Mouse (Mus musculus): ENCODE measurements around the gene Kpna4.

The Kpna4 gene

DNA sequence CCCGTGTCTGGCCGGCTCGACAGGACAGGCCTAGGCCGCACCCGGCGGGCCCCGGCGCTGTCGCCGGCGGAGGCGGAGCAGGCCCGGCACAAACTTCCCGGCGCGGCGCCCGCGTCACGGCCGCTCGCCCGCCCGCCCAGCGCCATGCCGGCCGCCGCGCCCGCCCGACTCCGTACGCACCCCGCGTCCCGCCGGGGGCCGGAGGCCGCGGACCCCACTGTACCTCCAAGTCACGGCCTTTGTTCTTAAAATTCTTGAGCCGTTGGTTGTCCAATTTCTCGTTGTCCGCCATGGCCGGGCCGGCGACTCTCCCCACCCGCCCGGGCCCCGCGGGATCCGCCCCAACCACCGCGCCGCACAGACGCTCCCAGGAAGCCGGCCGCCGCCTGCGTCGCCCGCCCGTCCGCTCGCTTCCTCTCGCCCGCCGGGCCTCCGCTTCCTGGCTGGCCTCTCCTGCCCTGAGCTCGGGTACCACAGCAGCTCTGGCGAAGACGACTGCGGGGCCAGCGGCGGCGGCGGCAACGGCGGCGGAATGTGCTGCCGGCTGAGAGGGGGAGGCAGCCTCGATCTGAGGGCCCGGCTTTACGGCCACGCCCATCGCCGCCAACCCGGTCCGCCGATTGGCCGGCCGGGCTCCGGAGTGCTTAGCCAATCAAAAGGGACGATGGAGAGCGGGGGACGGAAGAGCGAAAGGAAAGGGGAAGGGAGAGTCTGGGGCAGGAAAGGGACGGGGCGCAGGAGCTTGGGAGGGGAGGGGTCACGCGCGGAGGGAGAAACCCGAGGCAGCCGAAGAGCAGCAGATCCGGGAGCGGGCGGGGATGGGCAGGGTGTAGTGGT, at the start of gene Kpna4:
TSS of gene Kpna4 (minus strand) at position 605 of the 837 bp plus-strand sequence.
- in situ Hi-C loops (cut with MboI; ENCODE audit: unreplicated experiment in 2 of 2) = loop anchor here in 1 of 2 experiments (10.0 kb wide), 1 partner anchor 122 kb away; the partner anchor contains the start of genes Ift80 and Smc4

DNA sequence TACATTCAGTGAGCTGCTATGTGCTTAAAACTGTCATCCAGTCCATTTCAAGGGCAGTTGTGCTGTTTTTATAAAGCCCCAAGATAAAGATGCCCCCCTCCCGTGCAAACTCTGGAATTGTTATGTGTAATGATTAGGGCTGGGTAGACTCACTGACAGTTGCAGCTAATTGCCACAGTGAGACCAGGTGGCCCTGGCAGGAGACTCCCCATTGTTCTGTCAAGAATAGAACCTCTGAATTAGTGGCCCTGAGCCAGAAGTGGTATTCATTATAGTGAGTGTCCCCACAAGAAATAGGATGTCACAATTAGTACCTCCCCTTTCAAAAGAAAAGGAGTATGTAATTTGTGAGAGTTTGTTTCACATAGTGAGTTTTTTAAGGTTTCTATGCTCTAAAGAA, 48.3 kb upstream of the Kpna4 start:
- in situ Hi-C loops (cut with MboI; ENCODE audit: unreplicated experiment in 2 of 2) = no loop called here

DNA sequence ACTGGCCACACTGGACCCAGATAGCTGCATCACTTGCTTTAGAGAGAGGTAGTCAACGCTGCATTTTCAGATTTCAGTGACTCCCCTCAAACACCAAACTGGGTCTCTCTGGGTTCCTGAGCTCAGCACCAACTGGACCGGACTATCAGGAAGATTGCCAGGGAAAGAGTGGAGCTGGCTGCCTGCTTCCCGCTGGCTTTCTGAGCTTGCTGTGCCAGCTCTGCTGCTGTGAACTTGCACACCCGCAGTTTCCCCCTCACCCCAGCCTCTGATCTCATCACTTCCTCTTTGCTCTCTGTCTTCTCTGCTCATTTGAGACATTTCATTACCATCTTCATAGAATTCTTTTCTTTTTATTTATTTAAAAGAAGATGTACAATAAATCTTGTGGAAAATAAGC, 44.2 kb upstream of the Kpna4 start:
- in situ Hi-C loops (cut with MboI; ENCODE audit: unreplicated experiment in 2 of 2) = no loop called here

DNA sequence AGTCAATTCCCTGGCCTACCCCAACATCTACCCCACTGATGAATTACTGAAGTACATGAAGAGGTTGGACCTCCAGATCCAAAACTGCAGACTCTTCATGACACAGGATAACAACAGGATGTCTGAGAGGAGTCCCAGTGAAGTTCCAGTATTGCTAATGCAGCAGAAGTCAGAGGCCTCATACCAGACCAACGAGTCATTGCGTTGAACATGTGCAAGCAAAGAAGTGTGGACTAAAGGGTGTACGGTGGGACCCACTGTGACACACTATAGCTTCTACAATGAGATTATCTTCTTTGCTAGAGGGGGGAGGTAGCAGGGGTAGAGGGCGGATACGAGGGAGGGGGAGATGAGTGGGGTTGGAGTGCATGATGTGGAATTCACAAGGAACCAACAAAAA, 42.9 kb upstream of the Kpna4 start:
- in situ Hi-C loops (cut with MboI; ENCODE audit: unreplicated experiment in 2 of 2) = no loop called here

DNA sequence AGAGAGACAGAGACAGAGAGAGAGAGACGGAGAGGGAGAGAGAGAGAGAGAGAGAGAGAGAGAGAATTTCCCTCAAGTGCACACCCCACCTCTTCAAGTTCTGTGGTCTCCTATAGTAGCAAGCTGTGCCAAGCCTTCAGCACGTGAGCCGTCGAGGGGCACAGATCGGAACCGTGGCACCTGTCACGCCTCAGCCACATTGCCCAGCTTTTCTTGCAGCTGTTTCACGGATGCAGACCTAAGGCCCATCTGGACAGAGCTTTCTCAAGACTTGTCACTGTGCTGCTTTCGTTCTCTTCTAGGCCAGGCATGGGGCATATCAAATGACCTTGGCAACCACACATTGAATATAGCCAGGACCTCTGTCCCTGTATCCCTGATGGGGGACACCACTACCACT, 41.8 kb upstream of the Kpna4 start:
- in situ Hi-C loops (cut with MboI; ENCODE audit: unreplicated experiment in 2 of 2) = no loop called here

DNA sequence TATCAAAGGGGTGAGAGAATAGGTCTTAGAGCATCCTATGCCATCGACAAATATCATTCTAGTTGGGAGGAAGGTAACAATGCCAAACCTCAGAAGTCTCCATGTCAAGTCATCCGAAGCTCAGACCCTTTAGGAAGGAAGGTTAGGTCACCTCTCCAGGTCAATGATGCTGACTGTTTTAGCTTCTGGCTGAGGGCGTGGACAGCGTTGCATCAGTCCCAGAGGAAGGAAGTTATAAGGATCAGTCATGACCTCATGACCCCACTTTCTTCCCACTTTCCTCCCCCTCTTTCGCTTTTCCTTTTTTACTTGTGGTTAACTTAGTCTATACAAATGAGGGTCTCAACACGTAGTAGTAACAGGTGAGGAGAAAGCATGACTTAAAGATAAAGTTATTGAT, 36.1 kb upstream of the Kpna4 start:
- in situ Hi-C loops (cut with MboI; ENCODE audit: unreplicated experiment in 2 of 2) = no loop called here

DNA sequence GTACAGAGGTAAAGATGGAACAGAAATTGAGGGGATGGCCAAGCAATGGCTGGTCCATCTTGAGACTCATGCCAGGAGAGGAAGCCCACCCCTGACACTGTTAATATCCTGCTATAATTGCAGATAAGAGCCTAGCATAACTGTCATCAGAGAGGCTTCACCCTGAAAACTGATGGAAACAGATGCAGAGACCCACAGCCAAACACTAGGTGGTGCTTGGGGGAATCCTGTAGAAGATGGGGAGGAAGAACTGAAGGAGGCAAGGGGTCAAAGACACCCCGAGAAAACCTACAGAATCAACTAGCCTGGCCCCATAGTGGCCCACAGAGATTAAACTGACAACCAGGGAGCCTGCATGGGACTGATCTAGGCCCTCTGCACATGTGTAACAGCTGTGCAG, 33.5 kb upstream of the Kpna4 start:
- in situ Hi-C loops (cut with MboI; ENCODE audit: unreplicated experiment in 2 of 2) = no loop called here

DNA sequence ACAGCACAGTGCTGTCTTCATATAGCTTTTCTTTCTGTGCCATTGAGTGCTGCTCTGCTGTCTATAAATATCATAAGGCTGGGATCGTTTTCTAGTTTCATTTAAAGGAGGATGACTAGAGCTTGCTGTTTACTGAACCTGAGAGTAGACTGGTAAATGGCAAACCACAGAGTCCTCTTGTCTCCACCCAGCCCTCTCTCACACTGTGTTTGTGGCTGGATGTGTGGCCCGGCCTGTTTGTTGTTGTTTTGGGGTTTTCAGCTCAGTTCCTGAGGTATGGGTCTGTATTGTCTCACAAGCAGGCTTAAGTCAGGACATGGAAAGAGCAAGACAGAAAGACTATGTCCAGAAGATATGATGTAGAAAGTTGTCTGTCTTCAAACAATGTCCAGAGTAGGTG, 32.6 kb upstream of the Kpna4 start:
- in situ Hi-C loops (cut with MboI; ENCODE audit: unreplicated experiment in 2 of 2) = no loop called here

DNA sequence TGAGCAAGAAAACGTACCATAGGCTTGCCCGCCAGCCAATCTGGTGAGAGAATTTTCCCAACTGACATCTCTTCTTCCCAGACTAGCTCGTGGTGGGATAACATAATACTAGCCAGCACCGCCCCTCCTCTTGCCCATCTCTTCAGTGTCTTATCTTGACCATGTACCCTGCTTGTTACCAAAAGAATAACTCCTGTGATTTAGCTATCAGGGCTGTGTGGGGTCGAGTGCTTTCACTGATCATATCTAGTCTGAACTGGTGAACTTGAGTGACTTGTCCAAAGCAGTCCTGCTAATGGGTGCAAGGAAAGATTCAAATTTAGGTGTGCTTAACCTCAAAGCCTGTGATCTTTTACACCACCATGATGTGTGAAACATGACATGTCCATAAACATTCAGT, 31.0 kb upstream of the Kpna4 start:
- in situ Hi-C loops (cut with MboI; ENCODE audit: unreplicated experiment in 2 of 2) = no loop called here

DNA sequence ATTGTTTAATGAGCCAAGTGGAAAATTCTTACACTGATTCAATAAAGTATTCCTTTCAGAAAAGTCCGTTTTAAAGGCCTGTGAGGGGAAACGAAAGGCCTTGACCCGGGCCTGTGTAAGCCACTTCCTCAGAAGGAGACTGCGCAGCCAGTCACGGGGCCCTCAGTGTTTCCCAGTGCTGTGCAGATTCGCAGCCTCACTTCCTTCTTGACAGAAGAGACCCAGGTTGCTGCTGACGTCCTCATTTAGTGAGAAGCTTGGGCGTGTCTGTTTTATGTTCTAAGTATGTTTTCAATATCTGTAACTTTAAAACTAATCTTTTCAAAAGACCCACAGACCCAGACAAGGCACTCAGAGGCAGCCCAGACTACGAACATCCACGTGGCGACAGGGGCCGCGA, 29.6 kb upstream of the Kpna4 start:
- in situ Hi-C loops (cut with MboI; ENCODE audit: unreplicated experiment in 2 of 2) = no loop called here

DNA sequence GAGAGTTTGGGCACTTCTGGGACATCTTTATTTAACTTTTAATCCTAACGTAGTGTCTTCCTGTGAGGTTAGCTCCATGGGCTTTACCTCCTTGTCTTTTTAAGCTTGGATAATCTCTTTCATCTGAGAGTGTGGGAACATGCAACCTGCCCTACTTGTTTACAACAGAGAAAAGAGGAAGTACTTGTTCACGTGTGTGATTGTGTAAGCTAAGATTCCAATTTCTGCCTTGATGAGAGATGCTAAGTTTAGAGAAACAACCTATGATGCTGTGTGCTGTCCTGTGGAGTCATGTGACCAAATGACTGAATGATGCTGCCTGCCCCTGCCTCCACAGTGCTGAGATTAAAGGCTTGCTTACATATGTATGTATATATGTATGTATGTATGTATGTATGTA, 27.8 kb upstream of the Kpna4 start:
- in situ Hi-C loops (cut with MboI; ENCODE audit: unreplicated experiment in 2 of 2) = no loop called here

DNA sequence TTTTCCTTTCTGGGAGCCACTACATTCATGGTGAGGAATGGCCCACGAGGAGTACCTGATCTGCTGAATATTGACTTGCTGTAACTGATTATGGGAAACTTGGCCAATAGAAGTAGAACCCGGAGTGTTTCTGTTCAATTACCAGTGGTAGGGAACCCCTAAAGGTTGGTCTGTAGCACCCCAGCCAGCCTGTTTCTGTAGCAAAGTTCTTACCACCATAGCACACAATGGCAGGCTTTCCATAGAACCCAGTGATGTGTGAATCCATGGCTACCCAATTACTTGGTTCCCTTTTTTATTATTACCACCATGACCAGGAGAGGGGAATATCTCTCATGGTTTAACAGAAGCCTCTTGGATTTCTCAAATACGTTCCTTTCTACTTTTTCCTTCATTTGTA, 24.0 kb upstream of the Kpna4 start:
- in situ Hi-C loops (cut with MboI; ENCODE audit: unreplicated experiment in 2 of 2) = no loop called here

DNA sequence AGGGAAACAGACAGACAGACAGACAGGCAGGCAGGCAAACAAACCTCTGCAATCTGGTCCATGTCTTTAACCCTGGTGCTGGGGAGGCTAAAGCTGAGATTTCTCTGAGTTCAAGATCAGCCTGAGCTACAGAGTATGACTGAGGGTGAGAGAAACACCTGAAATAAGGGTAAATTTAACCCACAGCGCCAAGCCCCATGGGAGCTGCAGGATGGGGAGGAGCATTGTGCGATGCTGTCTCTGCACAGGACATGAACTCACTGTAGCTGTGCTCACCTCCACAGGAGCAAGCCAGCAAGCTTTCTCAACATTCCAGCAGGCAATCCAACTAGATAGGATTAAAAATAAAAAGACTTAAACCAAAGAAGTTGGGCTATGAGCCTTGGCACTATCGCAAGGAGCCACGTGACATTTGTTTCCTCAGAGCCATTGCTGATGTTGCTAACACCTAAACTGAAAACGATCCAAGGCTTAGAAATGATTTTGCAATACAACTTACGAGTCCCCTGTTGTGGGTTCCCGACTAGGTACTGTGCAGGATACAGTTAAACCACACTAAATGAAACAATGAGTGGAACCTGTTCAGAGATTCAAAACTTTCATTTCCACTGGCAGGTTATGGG, 15.6 kb upstream of the Kpna4 start:
- in situ Hi-C loops (cut with MboI; ENCODE audit: unreplicated experiment in 2 of 2) = no loop called here

DNA sequence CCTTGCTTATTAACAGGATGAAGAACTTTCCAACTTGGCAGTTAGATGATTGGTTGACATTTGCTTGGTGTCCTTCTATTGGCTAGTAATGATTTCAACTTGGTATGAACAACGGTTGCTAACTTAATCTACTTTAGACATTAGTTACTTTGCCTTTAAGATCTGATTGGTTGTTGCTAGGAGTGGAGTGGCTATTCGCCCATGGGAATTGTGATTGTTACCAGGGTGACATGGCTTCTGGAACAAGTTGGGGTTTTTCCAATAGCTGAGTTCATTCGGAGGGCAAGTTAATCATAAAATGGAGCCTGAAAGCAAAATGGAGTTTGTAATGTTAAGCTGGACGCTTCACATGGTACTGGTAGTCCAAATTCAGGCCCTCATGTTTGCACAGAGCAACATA, 13.9 kb upstream of the Kpna4 start:
- in situ Hi-C loops (cut with MboI; ENCODE audit: unreplicated experiment in 2 of 2) = no loop called here

DNA sequence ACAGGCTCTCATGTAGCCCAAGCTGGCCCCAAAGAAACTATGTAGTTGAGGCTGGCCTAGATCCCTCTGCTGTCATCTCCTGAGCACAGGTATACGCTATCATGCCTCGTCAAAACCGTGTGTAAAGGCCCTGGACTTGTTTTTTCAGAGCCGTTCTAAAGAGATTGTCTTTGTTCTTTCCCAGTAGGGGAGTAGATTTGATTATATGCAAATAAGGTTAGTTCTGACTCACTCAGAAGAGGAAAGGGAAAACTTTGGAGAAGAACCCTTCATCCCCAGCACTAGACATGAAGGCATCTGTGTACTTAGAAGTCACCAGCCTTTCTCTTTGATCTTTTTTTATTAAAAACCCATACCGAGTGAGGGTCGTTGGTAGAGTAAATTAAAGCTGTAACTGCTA, 9.1 kb upstream of the Kpna4 start:
- in situ Hi-C loops (cut with MboI; ENCODE audit: unreplicated experiment in 2 of 2) = no loop called here

DNA sequence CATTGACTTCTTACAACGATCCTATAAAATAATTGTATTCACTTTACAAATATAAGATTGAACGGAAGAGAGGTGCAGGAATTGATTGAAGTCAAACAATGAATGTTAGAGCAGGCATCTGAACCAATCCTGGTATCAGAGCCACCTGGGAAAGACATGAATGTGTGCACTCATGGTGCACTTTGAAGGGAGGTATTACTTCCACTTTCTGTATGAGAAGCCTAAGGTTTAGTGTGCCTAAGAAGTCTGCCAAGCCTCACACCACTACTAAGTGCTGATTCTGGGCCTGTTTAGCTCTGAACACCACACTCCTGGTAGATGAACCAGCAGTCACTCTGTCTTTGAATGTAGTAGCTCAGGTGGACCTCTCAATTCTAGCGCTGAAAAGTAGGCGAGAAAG, 4.1 kb upstream of the Kpna4 start:
- in situ Hi-C loops (cut with MboI; ENCODE audit: unreplicated experiment in 2 of 2) = no loop called here

DNA sequence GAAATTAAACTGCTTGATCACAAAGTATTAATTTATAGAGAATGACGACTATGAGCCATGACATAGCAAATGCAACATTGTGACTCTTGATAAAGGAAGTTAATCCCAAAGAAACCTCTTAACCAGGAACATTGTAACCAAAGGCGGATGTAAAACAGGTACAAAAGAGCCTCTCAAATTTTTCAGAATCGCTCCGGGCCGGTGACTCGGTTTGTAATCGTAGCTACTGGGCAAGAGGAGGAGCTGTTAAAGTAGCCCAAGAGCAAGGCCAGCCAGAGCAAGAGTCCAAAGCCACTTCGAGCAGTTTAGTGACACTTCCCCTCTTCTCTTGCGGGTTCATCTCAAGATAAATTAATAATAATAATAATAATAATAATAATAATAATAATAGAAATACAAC, 780 bp upstream of the Kpna4 start:
- in situ Hi-C loops (cut with MboI; ENCODE audit: unreplicated experiment in 2 of 2) = loop anchor here in 1 of 2 experiments (10.0 kb wide), 1 partner anchor 123 kb away; the partner anchor contains the start of genes Ift80 and Smc4

DNA sequence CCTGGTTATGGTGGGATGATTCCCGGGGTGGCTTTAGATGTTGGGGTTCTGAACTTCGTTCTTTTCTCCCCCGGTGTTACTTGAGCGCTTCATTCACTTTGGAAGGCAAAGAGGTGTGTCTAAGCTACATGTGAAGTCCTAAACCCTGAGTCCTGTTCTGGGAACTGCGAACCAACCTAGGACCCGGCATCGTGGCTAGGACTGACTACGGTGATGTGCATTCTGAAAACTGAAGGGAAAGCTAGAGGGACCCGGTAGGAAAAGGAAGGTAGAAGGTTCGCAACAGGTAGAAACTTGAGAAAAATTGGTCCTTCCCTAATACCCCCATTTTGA, 399 bp upstream of the Kpna4 start:
- in situ Hi-C loops (cut with MboI; ENCODE audit: unreplicated experiment in 2 of 2) = loop anchor here in 1 of 2 experiments (10.0 kb wide), 1 partner anchor 123 kb away; the partner anchor contains the start of genes Ift80 and Smc4

DNA sequence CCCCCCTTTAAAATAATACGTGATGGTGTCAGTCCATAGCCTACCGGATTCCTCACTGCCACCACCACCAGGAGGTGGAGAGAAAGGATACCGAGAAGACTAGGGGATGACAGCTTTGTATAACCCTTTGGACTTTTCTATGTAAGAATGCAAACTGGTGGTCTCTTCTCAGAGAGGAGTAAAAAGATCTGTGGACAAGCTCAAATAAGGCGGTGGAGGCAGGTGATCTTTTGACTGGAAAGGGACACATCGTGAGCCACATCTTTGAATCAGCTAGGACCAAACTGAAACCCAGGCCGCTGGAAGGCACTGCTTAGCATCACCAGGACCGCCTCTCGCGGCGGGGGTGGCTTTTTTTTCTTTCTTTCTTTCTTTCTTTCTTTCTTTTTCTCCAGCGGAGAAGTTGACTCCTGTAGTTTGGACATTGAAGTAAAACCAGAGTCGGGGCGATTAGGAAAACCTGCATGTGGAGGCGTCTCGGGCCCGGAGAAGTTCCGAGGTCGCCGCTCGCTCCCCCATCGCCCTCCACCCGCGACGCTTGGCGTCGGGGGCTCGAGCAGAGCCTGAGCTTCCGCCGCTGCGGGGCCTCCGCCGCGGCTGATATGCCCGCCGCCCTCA, 913 bp downstream of the Kpna4 start:
- in situ Hi-C loops (cut with MboI; ENCODE audit: unreplicated experiment in 2 of 2) = loop anchor here in 1 of 2 experiments (10.0 kb wide), 1 partner anchor 121 kb away; the partner anchor contains the start of genes Ift80 and Smc4

DNA sequence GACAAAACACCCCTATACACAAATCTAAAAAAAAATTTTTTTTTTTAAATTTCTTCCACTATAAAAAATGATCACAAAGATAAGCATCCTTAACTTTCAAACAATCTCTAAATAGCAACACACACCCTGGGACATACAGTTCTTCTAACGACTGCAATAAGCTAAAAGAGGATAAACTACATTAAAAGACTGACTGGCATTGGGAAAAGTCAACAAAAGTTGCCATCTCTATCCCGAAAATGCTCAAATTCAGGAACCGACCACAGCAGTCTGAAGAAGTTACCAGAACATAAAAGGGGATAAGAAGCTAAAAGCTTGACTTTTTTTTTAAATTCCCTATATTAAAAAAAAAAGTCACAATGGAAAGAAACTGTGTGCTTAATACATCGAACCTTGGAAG, 1.5 kb downstream of the Kpna4 start:
- in situ Hi-C loops (cut with MboI; ENCODE audit: unreplicated experiment in 2 of 2) = loop anchor here in 1 of 2 experiments (10.0 kb wide), 1 partner anchor 121 kb away; the partner anchor contains the start of genes Ift80 and Smc4

DNA sequence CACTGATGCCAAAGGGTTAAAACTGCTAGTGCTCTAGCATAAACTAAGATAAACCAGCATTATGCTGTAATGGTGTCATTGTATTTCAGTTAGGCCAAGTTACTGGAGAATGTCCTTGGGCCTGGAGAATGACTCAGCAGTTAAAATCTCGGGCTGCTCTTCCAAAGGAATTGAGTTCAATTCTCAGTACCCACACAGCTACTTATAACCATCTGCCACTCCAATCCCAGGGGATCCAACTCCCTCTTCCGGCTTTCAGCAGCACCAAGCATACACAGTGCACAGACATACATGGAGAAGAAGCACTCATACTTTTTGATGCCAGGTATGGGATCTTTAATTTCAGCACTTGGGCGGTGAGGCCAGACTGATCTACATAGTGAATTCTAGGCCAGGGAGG, 8.1 kb downstream of the Kpna4 start:
- in situ Hi-C loops (cut with MboI; ENCODE audit: unreplicated experiment in 2 of 2) = loop anchor here in 1 of 2 experiments (25.0 kb wide), 2 partner anchors 618 to 1632 kb away; no protein-coding TSS in a partner anchor

Measured in v-Abl transformed pro-B cells (cell line).